Mouse (Mus musculus) thymus, postnatal 36 days (tissue): ENCODE data around the gene Kat7.

Experiments
- DNase-seq, 2 experiments: peaks; one replicate each; pipeline ENCODE4 v3.0.0; 2022; ENCODE audit warnings: mixed read lengths in 2 of 2

The Kat7 gene

DNA sequence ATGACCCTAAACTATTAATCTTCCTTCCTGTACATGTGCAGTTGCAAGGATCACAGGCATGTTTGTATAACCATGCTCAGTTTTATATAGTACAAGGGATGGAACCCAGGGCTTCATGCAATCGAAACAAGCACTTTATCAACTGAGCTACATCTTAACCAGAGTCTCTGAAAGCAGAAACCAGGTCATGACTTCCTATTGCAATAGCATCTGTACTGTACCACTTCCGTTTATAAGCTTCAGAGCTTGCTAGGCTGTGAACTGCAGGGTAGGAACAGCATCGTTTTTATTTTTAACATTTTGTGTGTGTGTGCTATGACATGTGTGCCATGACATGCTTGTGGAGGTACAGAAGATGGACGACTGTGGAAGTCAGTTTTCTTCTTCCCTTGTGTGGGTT, 23.2 kb upstream of the Kat7 start:
- DNase-seq = no peak

DNA sequence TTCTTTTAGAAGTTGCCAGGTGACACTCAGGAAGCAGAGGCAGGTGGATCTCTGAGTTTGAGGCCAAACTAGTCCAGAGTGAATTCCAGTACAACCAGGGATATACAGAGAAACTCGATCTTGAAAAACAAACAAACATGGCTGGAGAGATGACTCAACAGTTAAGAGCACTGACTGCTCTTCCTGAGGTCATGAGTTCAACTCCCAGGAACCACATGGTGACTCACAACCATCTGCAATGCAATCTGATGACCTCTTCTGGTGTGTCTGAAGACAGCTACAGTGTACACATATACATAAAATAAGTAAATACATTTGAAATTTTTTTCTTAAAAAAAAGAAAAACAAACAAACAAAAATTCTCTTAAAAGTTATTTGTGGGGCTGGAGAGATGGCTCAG, 20.6 kb upstream of the Kat7 start:
- DNase-seq = no peak

GRCm38 (mm10) chr11:95328629-95329028, 18.6 kb upstream of the Kat7 start:
- DNase-seq = no peak

DNA sequence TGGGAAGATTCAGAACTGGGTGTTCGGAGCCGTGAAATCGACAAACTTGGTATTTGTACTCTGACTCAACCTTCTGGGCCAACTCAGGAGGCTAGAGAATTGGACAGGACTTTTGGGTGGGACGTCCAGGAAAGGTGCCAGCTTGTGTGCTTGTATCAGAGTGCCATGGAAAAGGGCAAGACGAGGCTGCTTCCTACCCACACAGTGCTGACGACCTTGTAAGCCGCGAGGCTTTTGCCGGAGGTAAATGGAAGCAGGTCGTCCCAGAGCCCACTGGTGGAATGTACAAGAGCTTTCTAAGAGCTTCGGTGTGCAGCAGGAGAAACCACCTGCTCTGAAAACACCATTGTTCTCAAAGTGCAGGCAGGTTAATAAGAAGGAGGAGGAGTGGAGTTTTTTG, 16.2 kb upstream of the Kat7 start:
- no peak for DNase-seq

DNA sequence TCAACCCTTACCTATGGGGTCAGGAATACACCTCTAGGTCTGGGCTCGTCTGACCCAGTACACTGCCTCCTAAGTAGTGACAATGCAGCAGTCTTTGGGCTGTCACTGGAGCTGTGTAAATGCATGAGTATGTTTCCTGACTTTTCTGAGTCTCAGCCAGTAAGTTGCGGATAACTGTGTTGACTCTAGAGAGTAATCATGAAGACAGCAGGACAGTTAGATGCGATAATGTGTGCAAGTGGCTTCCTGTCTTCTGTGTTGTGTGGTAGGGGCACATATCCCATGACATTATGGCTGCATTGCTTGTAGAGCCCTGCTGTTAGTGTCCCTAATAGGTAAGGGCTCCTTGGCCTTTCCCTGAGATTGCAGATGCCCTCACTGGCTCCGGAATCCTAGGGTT, 15.8 kb upstream of the Kat7 start:
- no peak for DNase-seq

GRCm38 (mm10) chr11:95324181-95324580, 14.1 kb upstream of the Kat7 start:
- no peak for DNase-seq

GRCm38 (mm10) chr11:95320010-95320409, 10.0 kb upstream of the Kat7 start:
- DNase-seq = no peak

GRCm38 (mm10) chr11:95319506-95319905, 9.5 kb upstream of the Kat7 start:
- no peak for DNase-seq

DNA sequence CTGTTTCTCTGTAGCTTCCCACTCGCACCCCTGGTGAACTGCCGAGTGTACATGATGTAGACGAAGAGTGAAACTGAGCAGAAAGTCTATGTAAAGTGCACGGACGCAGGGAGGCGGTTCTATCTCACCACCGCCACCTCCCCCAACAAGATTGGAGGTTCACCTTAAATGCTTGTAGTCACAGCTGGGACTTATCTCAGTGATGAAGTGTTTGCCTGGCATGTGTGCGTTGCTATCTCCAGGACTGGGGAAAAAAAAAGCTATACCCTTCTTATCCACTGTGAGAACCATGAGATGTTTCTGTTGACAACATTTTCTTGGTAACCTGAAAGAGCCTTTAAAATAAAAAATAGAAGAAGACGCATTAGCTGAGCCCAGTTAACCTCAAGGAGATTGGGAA, 8.1 kb upstream of the Kat7 start:
- no peak for DNase-seq

DNA sequence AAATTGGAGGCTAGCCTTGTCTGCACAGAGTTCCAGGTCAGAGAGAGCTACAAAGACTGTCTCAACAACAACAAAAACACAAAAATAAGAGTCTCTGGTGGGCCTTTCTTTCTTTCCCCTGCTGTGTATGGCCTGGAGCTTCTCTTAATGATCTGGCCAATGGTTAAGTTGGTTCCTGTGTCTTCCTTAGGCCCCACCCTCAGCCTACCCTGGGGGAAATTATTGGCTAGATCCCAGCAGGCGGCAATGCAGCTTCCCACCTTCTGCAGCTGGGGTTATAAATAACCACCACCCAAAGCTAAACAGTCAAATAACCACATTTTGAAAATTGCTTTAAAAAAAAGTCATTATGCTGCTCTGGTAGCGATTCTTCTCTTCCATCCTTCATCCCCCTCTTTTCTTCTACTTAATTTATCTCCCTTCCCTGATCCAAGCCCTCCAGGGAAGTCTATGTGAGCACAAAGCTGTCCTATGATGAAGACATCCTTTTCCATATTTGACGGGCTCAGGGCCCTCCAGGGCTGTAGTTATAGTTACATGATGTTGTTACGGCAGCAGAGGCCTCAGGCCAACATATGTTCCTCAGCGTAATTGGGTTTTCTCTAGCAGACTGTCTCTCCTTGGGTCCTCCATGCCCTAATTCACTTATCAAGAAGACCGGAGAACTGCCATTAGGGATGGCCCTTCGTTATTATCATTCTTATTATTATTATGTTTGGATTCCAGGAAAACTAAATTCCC, 5.3 kb upstream of the Kat7 start:
- DNase-seq = no peak

- DNase-seq = no peak
These were observed 1.4 kb upstream of the Kat7 start for GRCm38 (mm10) chr11:95311425-95311807.

- peak; percentile 30 to 52 for DNase-seq
These were observed 790 bp upstream of the Kat7 start for GRCm38 (mm10) chr11:95310648-95311424.

DNA sequence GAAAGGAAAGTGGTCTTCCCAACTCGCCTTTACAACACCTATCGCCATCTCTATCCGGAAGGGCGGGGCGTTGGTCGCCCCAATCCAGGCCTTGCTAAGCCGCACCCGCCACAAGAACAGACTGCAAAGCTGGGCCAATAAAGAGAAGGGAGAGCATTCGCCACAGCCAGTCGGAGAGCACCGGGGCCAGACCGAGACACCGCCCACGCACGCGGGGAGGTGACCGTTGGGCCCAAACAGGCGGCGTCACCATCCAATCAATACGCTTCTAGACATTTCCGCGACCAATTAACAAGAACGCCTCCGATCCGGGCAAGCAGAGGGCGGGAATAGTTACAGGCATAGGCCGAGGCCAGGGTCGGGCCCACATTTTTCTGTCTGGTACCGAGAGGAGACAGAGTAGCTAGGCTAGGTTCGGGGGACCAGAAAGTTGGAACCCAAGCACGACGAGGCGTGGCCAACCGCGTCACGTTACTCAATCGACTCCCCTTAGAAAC, 488 bp downstream of the Kat7 start:
- peak; percentile 94 to 97 for DNase-seq

GRCm38 (mm10) chr11:95307526-95307925, 2.5 kb downstream of the Kat7 start:
- DNase-seq = no peak

- no peak for DNase-seq
These were observed 4.4 kb downstream of the Kat7 start for GRCm38 (mm10) chr11:95305600-95305999.

- DNase-seq = no peak
These were observed 8.3 kb downstream of the Kat7 start for GRCm38 (mm10) chr11:95301772-95302171.

DNA sequence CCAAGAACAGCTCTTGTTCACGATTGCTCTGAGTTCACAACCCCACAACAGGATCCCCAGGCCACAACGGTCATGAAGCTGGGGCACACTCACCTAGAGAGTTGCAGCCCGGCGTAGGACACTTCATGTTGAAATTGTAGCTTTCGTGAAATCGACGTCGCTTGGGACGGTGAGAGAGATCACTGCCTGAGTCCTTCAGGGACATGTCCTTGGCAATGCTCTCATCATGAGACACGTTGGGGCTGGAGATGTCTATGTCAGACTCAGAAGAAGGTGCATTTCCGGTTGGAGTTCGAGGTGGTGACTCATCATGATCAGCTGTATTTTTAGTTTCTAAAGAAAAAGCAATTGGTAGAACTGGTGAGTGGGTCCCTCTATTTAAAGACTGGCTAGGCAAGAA, 10.2 kb downstream of the Kat7 start:
- DNase-seq = no peak

GRCm38 (mm10) chr11:95298146-95298545, 11.9 kb downstream of the Kat7 start:
- DNase-seq = no peak

DNA sequence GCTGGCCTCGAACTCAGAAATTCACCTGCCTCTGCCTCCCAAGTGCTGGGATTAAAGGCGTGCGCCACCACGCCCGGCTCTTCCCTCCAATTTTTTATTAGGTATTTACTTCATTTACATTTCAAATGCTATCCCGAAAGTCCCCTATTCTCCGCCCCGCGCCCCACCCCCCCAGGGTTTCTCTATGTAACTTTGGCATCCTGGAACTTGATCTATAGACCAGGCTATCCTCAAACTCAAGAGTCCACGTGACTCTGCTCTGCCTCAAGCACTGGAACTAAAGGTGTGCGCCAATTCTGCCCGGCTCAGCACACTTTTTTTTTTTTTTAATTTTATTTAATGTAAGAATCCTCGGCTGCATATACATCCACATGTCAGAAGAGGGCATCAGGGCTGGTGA, 14.3 kb downstream of the Kat7 start:
- DNase-seq = no peak

DNA sequence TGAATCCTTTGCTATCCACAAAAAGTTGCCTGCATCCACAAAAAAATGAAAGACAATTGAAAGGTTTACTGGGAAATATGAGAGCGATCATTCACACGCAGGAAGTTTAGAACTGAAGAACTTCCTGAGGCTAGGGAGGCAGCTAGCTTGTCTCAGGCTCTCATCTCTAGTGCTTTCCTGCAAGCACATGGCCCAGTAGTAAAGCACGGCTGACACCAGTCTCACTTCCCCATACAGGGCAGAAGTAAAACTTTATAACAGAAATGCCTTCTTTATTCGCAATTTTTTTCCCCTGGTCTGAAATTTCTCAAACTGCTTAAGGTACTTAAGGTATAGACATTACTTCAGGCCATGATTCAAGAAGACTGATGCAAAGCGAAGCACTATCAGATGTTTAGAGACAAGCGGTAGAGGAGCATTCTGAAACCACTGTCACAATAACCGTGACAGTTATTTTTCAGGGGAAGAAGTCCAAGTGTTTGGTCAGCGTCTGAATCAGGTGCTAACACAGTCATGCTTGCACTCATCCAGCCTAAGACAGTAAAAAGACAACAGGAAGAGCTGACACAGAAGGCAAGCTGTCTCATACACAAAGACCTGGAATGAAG, 16.9 kb downstream of the Kat7 start:
- DNase-seq = no peak

DNA sequence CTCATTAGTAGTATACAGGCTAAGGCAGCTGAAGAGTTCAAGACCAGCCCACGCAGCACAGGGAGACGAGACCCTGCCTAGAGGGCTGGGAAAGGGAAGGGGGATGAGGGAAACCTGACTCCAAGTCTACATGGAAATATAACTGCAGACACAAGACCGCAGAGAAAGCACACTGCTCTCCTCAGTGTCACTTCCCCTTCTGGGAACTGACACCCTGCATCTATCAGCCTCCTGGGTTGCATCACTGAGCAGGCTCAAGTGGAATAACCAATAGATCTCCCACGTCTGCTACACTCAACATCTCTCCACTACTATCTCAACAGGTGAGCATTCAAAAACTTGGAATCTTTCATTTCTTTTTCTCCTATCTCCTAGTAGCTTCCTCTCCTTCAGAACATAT, 18.0 kb downstream of the Kat7 start:
- no peak for DNase-seq

- no peak for DNase-seq
These were observed 27.7 kb downstream of the Kat7 start for GRCm38 (mm10) chr11:95282331-95282730.

- DNase-seq = no peak
These were observed 30.9 kb downstream of the Kat7 start for GRCm38 (mm10) chr11:95279061-95279659.
